Mouse (Mus musculus): Measurements from ENCODE around the gene Rpap2. TPM values are rescaled to one million over a fixed set of nuclear protein-coding genes. Genes with fewer than 3 reads are reported as not detected.

Rpap2 gene
- polyA plus RNA-seq, 1 experiment, result 1.6 TPM

GRCm38 (mm10) chr5:107681300-107681699, 84.1 kb downstream of the Rpap2 start:
- DNase-seq (ENCODE audit: low read depth, low spot score), result no peak
- WGBS, result 83% methylated on average over 5 of the region's 5 CpGs

DNA sequence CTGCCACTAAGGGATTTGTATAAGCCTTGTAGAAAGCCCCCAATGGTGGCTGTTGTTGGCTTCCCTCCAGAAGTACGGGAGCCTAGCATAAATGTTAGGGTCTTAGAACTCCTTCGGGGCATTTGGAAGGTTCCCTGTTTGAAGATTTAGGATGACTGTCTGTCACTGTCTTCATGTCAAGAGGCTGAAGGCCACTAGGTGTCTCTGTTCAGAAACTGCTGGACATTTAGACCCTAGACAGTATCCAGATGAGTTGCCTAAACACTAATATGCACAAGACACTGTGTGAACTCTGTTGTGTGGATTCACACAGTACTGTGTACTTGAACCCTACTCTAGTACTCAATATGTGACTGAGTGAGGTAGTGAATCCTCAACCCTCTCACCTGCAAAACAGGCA, 87.2 kb downstream of the Rpap2 start:
- DNase-seq (ENCODE audit: low read depth, low spot score), result no peak
- 72% methylated on average over 2 of the region's 2 CpGs for WGBS

- no peak for DNase-seq (ENCODE audit: low read depth, low spot score)
- WGBS, result 90% methylated on average over 5 of the region's 5 CpGs
Measured at GRCm38 (mm10) chr5:107687161-107687560, 90.0 kb downstream of the Rpap2 start.

DNA sequence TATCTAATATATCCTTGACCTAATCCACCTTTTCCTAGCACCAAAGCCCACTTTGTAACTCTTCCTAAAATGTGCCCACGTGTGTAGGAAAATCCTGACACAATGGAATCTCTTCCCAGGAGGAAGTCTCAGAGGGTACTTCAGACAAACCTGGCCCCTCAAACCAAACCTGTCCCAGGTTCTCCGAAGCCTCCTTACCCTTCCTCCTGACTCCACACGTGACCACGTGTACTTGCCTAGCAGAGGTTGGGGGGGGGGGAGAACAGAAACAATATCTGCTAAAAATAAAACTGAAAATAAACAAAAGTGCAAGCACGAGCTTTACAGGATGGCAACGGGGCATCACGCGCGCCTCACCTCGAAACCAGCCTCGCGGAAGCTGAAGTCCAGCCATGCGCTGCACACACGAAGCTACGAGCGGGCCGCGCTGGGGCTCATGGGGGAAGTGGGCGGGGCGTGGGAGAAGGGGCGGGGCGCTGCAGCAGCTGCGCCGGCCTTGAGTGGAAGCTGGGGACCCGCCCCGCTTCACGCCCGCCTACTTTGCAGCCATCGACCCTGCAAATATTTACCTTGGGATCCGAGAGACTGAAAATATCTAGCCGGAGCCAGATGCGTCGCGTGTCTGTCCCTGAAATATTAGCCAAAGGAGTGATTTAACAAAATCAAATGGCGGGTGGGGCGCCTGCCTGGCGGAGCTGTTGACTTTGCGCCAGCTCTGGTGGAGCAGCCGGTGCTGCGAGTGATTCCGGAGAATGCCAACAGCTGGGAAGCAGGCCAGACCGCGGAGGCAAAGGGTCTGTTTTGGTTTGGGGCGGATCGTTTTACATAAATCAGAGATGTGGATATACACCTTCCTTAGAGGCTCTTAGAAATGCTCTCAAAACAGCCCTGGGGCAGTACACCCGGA, 90.7 kb downstream of the Rpap2 start:
- WGBS, result 8% methylated on average over 46 of the region's 46 CpGs
- peak; percentile 59 for DNase-seq (ENCODE audit: low read depth, low spot score)

GRCm38 (mm10) chr5:107688499-107688866, 91.3 kb downstream of the Rpap2 start:
- DNase-seq (ENCODE audit: low read depth, low spot score), result no peak
- 11% methylated on average over 9 of the region's 9 CpGs for WGBS

DNA sequence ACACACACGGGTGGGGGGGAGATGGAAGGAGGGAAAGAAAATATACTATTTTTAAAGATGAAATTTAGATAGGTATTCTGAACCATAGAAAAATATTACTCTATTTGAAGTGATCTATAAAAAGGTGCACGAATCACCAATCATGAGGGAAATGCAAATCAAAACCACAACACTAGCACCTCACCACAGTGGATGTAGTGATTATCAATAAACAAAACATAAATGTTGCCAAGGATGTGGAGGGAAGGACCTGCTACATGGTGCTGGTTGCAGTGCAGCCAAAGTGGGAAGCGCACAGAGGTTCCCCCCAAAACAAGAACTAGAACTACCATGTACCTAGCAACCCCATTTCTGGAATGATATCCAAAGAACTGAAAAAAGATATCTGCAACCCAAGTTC, 97.8 kb downstream of the Rpap2 start:
- DNase-seq (ENCODE audit: low read depth, low spot score), result no peak

DNA sequence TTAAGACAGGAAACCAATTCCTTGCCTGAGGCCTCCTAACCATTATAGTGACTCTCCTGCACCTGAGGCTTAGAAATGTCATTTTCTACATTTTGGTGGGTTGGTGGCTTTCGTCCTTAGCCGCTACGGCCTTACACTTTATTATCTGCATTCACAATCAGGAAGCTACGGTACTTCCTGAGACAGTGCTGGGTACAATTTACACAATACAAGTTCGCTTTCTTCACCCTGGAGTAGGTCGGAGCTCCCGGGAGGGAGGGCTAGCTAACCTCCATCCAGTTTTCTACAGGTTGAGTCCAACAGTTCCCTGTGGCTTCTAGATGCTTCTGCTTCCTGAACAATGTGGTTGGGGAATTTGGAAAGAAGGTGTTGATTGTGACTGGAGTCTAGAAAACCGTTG, 101.7 kb downstream of the Rpap2 start:
- 74% methylated on average over 8 of the region's 8 CpGs for WGBS
- no peak for DNase-seq (ENCODE audit: low read depth, low spot score)

More for the DNA sequence above, 97.8 kb downstream of the Rpap2 start:
- 77% methylated on average over 3 of the region's 3 CpGs for WGBS

GRCm38 (mm10) chr5:107700873-107701272, 103.7 kb downstream of the Rpap2 start:
- 84% methylated on average over 10 of the region's 10 CpGs for WGBS
- DNase-seq (ENCODE audit: low read depth, low spot score), result no peak

DNA sequence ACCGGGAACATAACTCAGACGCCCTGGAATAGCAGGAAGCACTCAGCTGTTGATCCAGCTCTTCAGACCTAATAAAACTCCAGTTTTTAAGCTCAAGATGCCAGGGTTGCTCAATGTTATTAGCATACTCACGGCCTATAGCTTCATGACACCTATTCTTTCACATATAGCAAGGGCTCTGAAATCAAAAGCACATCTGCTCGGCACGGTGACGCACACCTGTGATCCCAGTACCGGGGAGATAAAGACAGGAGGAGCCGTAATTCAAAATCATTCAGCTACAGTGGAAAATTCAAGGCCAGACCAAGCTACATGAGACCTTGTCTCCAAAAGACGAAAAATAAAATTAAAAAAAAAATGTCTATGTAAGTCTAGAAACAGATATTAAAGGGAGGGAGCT, 104.5 kb downstream of the Rpap2 start:
- DNase-seq (ENCODE audit: low read depth, low spot score), result no peak
- 73% methylated on average over 9 of the region's 9 CpGs for WGBS

- WGBS, result 59% methylated on average over 6 of the region's 6 CpGs
- DNase-seq (ENCODE audit: low read depth, low spot score), result no peak
Measured at GRCm38 (mm10) chr5:107703207-107703763, 106.1 kb downstream of the Rpap2 start.

GRCm38 (mm10) chr5:107705756-107706155, 108.6 kb downstream of the Rpap2 start:
- no peak for DNase-seq (ENCODE audit: low read depth, low spot score)
- 32% methylated on average over 4 of the region's 4 CpGs for WGBS

DNA sequence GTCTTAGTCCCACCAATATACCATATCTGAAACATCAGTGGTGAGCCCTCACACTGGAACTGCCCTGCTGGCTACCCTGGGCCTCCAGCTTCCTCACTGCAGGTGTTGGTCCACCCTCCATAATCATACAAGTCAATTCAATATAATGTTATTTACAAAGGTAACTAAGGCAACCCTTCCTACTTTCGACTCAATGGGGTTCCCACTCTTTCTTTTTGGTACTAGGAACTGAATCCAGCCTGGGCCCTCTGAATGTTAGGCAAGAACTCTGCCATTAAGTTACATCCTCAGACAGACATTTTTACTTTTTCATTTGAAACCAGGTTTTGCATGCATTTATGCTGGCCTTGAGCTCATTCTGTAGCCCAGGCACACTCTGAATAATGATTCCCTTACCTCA, 109.1 kb downstream of the Rpap2 start:
- 31% methylated on average over 1 of the region's 1 CpGs for WGBS
- DNase-seq (ENCODE audit: low read depth, low spot score), result no peak

DNA sequence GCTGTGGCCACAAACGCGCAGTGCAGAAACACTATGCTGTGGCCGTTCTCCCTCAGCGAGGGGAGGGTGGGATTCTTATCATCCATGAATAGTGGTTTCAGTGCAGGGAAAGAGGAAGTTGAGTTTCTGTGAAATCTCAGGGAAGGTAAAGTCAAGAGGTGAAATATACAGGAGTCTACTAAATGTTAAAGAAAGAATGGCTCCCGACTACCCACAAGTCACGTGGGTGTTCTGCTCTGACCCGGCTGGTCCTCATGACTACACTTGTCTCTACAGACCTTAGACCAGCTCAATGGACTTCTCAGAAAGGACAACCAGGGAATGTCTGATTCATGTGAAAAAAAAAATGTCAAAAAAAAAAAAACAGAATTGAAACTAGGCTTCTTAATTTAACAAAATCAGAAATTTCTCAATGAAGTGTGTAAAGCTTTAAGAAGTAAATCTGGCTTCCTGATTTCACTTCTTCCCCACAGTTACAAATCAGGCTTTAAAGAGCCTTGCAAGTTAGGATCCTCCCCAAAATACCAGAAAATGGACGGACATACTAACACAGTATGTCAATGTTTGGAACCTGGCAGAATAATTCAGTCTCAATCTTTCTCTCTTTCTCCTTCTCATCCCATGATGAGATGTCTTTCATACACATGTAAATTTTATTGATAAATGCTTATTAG, 111.1 kb downstream of the Rpap2 start:
- no peak for DNase-seq (ENCODE audit: low read depth, low spot score)
- 83% methylated on average over 8 of the region's 8 CpGs for WGBS

Other genes with a start within 250 kb of the Rpap2 start
- gene Ephx4, start 194.6 kb upstream of the Rpap2 start, polyA plus RNA-seq (2012; rRNA removed), result 0.19 and 0.71 TPM in 2 replicates
- not detected in 2 replicates for gene Lpcat2b, start 165.8 kb upstream of the Rpap2 start, polyA plus RNA-seq (2012; rRNA removed)
- 0.73 and 1.0 TPM in 2 replicates for gene Btbd8, start 159.4 kb upstream of the Rpap2 start, polyA plus RNA-seq (2012; rRNA removed)
- gene Gm42669, start 89.8 kb upstream of the Rpap2 start, polyA plus RNA-seq (2012; rRNA removed), result not detected in 2 replicates
- gene 1700028K03Rik, start 62.7 kb upstream of the Rpap2 start, polyA plus RNA-seq (2012; rRNA removed), result not detected in 2 replicates
- 0.41 and 0.53 TPM in 2 replicates for gene Glmn, start 515 bp downstream of the Rpap2 start, polyA plus RNA-seq (2012; rRNA removed)
- gene Gfi1, start 128.7 kb downstream of the Rpap2 start, polyA plus RNA-seq (2012; rRNA removed), result 6.1 and 7.2 TPM in 2 replicates
- not detected in 2 replicates for gene Ube2d2b, start 232.7 kb downstream of the Rpap2 start, polyA plus RNA-seq (2012; rRNA removed)